Mouse (Mus musculus): ENCODE measurements around the gene Nifk. TPM values are rescaled to one million over a fixed set of nuclear protein-coding genes. Genes with fewer than 3 reads are reported as not detected.

Gene Nifk
- polyA plus RNA-seq, 1 experiment from 2014 or later: 113 TPM

- no peaks in the 10 kb centered on the region for H3K4me1 ChIP-seq
- whole genome bisulfite sequencing: 87% methylated on average over 5 of the region's 5 CpGs
- DNase-seq (ENCODE audit: extremely low spot score, low spot score): no peak
- no peaks in the 10 kb centered on the region for H3K27me3 ChIP-seq (ENCODE audit: poor library complexity, severe bottlenecking)
- peaks cover 34% of the 10 kb centered on the region for H3K36me3 ChIP-seq (replicated peaks)
- H3K4me3 ChIP-seq: no peak overlapping the region
- H3K27ac ChIP-seq: no peak overlapping the region
- H3K9me3 ChIP-seq: no peaks in the 10 kb centered on the region
Measured at GRCm38 (mm10) chr1:118337921-118338320, 16.3 kb downstream of the Nifk start.

GRCm38 (mm10) chr1:118343649-118344435 lies 22.2 kb downstream of the Nifk start:
- Histone ChIP-seq H3K36me3 (replicated peaks) (no peaks in the 10 kb centered on the region), H3K27ac (peak overlapping the region; percentile 60), H3K4me3 (no peak overlapping the region), H3K27me3 (ENCODE audit: poor library complexity, severe bottlenecking) (no peaks in the 10 kb centered on the region), H3K4me1 (peaks cover 10% of the 10 kb centered on the region), H3K9me3 (no peaks in the 10 kb centered on the region)
- DNase-seq (ENCODE audit: extremely low spot score, low spot score): no peak
- 48% methylated on average over 6 of the region's 6 CpGs for WGBS

DNA sequence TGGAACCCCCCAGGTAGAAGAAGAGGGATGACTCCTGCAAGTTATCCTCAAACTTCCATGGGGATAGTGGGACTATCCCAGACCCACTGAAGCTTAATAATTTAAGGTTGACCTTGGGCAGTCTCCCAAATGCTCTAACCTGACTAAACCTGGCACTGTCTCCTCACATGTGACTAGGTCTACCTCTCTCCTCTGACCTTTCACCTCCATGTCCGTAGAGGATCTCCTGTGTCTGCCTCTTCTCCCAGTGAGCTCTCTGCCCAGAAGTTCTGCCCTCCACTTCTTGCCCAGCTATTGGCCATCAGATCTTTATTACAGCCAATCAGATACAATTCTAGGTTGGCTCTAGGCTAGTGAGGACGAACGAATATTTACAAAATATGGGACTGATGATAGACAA lies 28.3 kb downstream of the Nifk start:
- H3K36me3 ChIP-seq (replicated peaks): no peaks in the 10 kb centered on the region
- no peak for DNase-seq (ENCODE audit: extremely low spot score, low spot score)
- H3K27ac ChIP-seq: no peak overlapping the region
- H3K27me3 ChIP-seq (ENCODE audit: poor library complexity, severe bottlenecking): no peaks in the 10 kb centered on the region
- H3K4me1 ChIP-seq: no peaks in the 10 kb centered on the region
- no peaks in the 10 kb centered on the region for H3K9me3 ChIP-seq
- H3K4me3 ChIP-seq: no peak overlapping the region
- WGBS: 87% methylated on average over 3 of the region's 3 CpGs

- Histone ChIP-seq H3K36me3 (replicated peaks) (no peaks in the 10 kb centered on the region), H3K27me3 (ENCODE audit: poor library complexity, severe bottlenecking) (no peaks in the 10 kb centered on the region), H3K27ac (no peak overlapping the region), H3K4me1 (no peaks in the 10 kb centered on the region), H3K4me3 (no peak overlapping the region), H3K9me3 (no peaks in the 10 kb centered on the region)
- no peak for DNase-seq (ENCODE audit: extremely low spot score, low spot score)
- 78% methylated on average over 6 of the region's 6 CpGs for WGBS
Measured at GRCm38 (mm10) chr1:118359071-118359761, 37.6 kb downstream of the Nifk start.

DNA sequence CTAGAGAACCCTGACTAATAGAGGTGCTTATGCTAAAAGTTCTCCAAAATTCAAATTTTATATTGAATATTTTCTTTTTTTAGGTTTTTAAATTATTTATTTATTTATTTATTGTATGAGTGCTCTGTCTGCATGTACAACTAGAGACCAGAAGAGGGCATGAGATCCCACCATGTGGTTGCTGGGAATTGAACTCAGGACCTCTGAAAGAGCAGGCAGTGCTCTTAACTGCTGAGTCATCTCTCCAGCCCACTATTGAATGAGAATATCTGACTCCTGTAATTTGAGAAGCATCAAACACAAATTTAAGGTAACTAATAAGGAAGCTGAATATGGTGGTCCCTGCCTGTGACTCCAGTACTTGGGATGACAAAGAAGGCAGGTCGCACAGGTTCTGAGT lies 46.3 kb downstream of the Nifk start:
- H3K9me3 ChIP-seq: no peaks in the 10 kb centered on the region
- DNase-seq (ENCODE audit: extremely low spot score, low spot score): no peak
- no peak overlapping the region for H3K4me3 ChIP-seq
- H3K27ac ChIP-seq: no peak overlapping the region
- no peaks in the 10 kb centered on the region for H3K36me3 ChIP-seq (replicated peaks)
- H3K4me1 ChIP-seq: no peaks in the 10 kb centered on the region
- H3K27me3 ChIP-seq (ENCODE audit: poor library complexity, severe bottlenecking): no peaks in the 10 kb centered on the region
- 97% methylated on average over 1 of the region's 1 CpGs for WGBS

- DNase-seq (ENCODE audit: extremely low spot score, low spot score): no peak
- Histone ChIP-seq H3K27me3 (ENCODE audit: poor library complexity, severe bottlenecking) (no peaks in the 10 kb centered on the region), H3K9me3 (no peaks in the 10 kb centered on the region), H3K4me3 (no peak overlapping the region), H3K4me1 (no peaks in the 10 kb centered on the region), H3K36me3 (replicated peaks) (no peaks in the 10 kb centered on the region), H3K27ac (no peak overlapping the region)
- WGBS: 77% methylated on average over 3 of the region's 3 CpGs
Measured at GRCm38 (mm10) chr1:118368721-118369461, 47.3 kb downstream of the Nifk start.

GRCm38 (mm10) chr1:118377784-118378183 lies 56.1 kb downstream of the Nifk start:
- no peak for DNase-seq (ENCODE audit: extremely low spot score, low spot score)
- Histone ChIP-seq H3K9me3 (no peaks in the 10 kb centered on the region), H3K27me3 (ENCODE audit: poor library complexity, severe bottlenecking) (no peaks in the 10 kb centered on the region), H3K36me3 (replicated peaks) (no peaks in the 10 kb centered on the region), H3K27ac (no peak overlapping the region), H3K4me1 (no peaks in the 10 kb centered on the region), H3K4me3 (no peak overlapping the region)
- WGBS: 78% methylated on average over 5 of the region's 5 CpGs

- DNase-seq (ENCODE audit: extremely low spot score, low spot score): no peak
- 78% methylated on average over 8 of the region's 8 CpGs for whole genome bisulfite sequencing
- H3K9me3 ChIP-seq: no peaks in the 10 kb centered on the region
- H3K4me3 ChIP-seq: no peak overlapping the region
- H3K27me3 ChIP-seq (ENCODE audit: poor library complexity, severe bottlenecking): no peaks in the 10 kb centered on the region
- no peaks in the 10 kb centered on the region for H3K4me1 ChIP-seq
- H3K36me3 ChIP-seq (replicated peaks): 0 out of 2 replicates have a peak, but pooled peaks cover 3% of the 10 kb centered on the region
- no peak overlapping the region for H3K27ac ChIP-seq
Measured at GRCm38 (mm10) chr1:118380105-118380786, 58.6 kb downstream of the Nifk start.

Other genes starting within 250 kb of the Nifk start
- 0.19 and 0.20 TPM in 2 replicates for gene Gm29106, start 145.3 kb upstream of the Nifk start, polyA plus RNA-seq (2016; fragmentation: Nextera tagmentation; extraction: Ambion mirVana)
- 395 and 413 TPM in 2 replicates for gene Tsn, start 10.1 kb upstream of the Nifk start, polyA plus RNA-seq (2016; fragmentation: Nextera tagmentation; extraction: Ambion mirVana)
- 91.5 and 94.2 TPM in 2 replicates for gene Clasp1, start 67.2 kb downstream of the Nifk start, polyA plus RNA-seq (2016; fragmentation: Nextera tagmentation; extraction: Ambion mirVana)